Comparison of ENCODE assay signal across 16 mouse cellular contexts in the genomic region with DNA sequence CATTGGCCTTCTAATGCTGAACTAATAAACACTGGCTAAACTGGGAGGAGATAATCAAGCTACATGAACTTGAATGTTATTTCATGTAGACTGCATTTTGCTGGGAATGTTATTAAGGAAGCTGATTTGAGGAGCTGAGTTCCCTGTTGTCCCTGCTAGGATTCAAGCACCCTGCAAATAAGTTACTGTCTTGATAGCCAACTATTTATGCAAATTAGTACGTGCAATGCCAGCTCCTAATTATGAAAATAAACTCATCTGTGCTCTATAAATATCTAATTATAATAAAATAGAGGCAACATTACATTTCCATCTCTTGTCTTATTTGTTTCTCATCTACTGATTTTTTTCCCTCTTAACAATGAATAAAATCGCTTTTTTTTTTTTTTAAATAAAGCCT.
"Had no signal": no experiment of that assay in that cellular context is flagged by ENCODE, and none has a peak within 500 bp of the region (broad histone marks: within the 10 kb centered on the region; RNA-seq: fewer than 3 reads in every experiment).

No protein-coding gene starts in this region.

- H3K27ac ChIP-seq: neural tube, embryonic 13.5 days; neural tube, embryonic 15.5 days; stomach, embryonic 15.5 days; stomach, postnatal 0 days had no signal

- H3K9ac ChIP-seq: neural tube, embryonic 13.5 days; neural tube, embryonic 15.5 days; stomach, embryonic 15.5 days had no signal

- H3K4me1 ChIP-seq: stomach, embryonic 15.5 days had no signal

- DNase-seq: retina, postnatal 1 day; right cerebral cortex, adult 18-20 months; right cerebral cortex, postnatal 14 days; right cerebral cortex, postnatal 25 days; right cerebral cortex, postnatal 4 days; spleen, adult 18-20 months; thymus, adult 18-20 months; thymus, adult 2 months; thymus, postnatal 14 days; thymus, postnatal 25 days; thymus, postnatal 36 days; thymus, postnatal 4 days had no signal

- H3K36me3 ChIP-seq: neural tube, embryonic 13.5 days; neural tube, embryonic 15.5 days; stomach, embryonic 15.5 days had no signal

- H3K27me3 ChIP-seq: neural tube, embryonic 15.5 days; stomach, embryonic 15.5 days had no signal

- H3K4me2 ChIP-seq: neural tube, embryonic 13.5 days; neural tube, embryonic 15.5 days; stomach, embryonic 15.5 days had no signal

- H3K4me3 ChIP-seq: neural tube, embryonic 13.5 days; neural tube, embryonic 15.5 days; stomach, embryonic 15.5 days had no signal

- H3K9me3 ChIP-seq: neural tube, embryonic 13.5 days; neural tube, embryonic 15.5 days; stomach, embryonic 15.5 days had no signal
